In genomic region chr10:85954429-85954828, GRCm38 (mm10) we compare ENCODE assay signal across 30 mouse cellular contexts. TPM values are rescaled to one million over a fixed set of nuclear protein-coding genes. Genes with fewer than 3 reads are reported as not detected.
DNase-seq lines count a peak whose midpoint lies in the region; ATAC-seq and TF ChIP-seq lines count a peak whose summit lies in the region.
"Had no signal": no experiment of that assay in that cellular context is flagged by ENCODE, and none has a peak within 500 bp of the region (broad histone marks: within the 10 kb centered on the region; RNA-seq: fewer than 3 reads in every experiment).

No protein-coding gene starts in this region.

- no peak overlapping the region for H3K9ac ChIP-seq in lung, embryonic 14.5 days
- no peak overlapping the region for H3K9ac ChIP-seq in stomach, embryonic 15.5 days
- H3K9ac ChIP-seq: heart, embryonic 12.5 days; limb, embryonic 12.5 days; liver, embryonic 12.5 days; neural tube, embryonic 15.5 days had no signal

- H3K4me1 ChIP-seq in lung, embryonic 14.5 days (ENCODE audit: insufficient read depth): no peaks in the 10 kb centered on the region
- peaks cover 4% of the 10 kb centered on the region; the same call in 1 of the 2 replicates for H3K4me1 ChIP-seq in stomach, embryonic 15.5 days
- H3K4me1 ChIP-seq: limb, embryonic 12.5 days had no signal

- no peak for TF ChIP-seq CTCF in lung, embryonic 14.5 days (IDR thresholded peaks at IDR 0.05; ENCODE audit: low read depth)

- no peaks in the 10 kb centered on the region for H3K27me3 ChIP-seq in lung, embryonic 14.5 days (ENCODE audit: insufficient read depth, low read length)
- no peaks in the 10 kb centered on the region for H3K27me3 ChIP-seq in stomach, embryonic 15.5 days (replicated peaks)
- H3K27me3 ChIP-seq: CH12.LX; heart, embryonic 12.5 days; limb, embryonic 12.5 days; liver, embryonic 12.5 days; neural tube, embryonic 15.5 days; Patski had no signal

- no peak for ATAC-seq in lung, embryonic 14.5 days (ENCODE audit: insufficient read depth)
- peak; percentile 70; the same call in 1 of the 2 replicates for ATAC-seq in stomach, embryonic 15.5 days (ENCODE audit: insufficient read depth, low FRiP score, low read depth)
- ATAC-seq: forebrain, embryonic 16.5 days; intestine, postnatal 0 days; liver, embryonic 12.5 days; Patski had no signal

- 44% methylated on average over 2 of the region's 2 CpGs for WGBS in lung, embryonic 14.5 days
- 62% methylated on average over 2 of the region's 2 CpGs for WGBS in stomach, embryonic 15.5 days

- H3K4me2 ChIP-seq in lung, embryonic 14.5 days: no peak overlapping the region
- no peak overlapping the region for H3K4me2 ChIP-seq in stomach, embryonic 15.5 days
- H3K4me2 ChIP-seq: heart, embryonic 12.5 days; limb, embryonic 12.5 days; liver, embryonic 12.5 days; neural tube, embryonic 15.5 days had no signal

- H3K4me3 ChIP-seq in lung, embryonic 14.5 days (ENCODE audit: low read depth, low read length): no peak overlapping the region
- H3K4me3 ChIP-seq in stomach, embryonic 15.5 days (replicated peaks): no peak overlapping the region
- H3K4me3 ChIP-seq: embryonic facial prominence, embryonic 10.5 days; forebrain, embryonic 10.5 days; heart, embryonic 12.5 days; hindbrain, embryonic 10.5 days; limb, embryonic 12.5 days; liver, embryonic 12.5 days; midbrain, embryonic 10.5 days; neural tube, embryonic 15.5 days had no signal

- H3K36me3 ChIP-seq in lung, embryonic 14.5 days (ENCODE audit: insufficient read depth): peaks cover 54% of the 10 kb centered on the region
- H3K36me3 ChIP-seq in stomach, embryonic 15.5 days: peaks cover 37% of the 10 kb centered on the region; the same call in 1 of the 2 replicates

- DNase-seq in kidney, postnatal 25 days: peak; percentile 41 to 46
- no peak for DNase-seq in kidney, adult 18-20 months
- DNase-seq in lung, embryonic 14.5 days: peak; percentile 59
- peak; percentile 35 for DNase-seq in lung, postnatal 10 days
- DNase-seq in cerebellum, adult 11 months: no peak
- no peak for DNase-seq in testis, postnatal 10 days (ENCODE audit: low spot score)
- DNase-seq: adrenal gland, postnatal 36 days; B cell, adult 2 months; cerebellum, adult 9-11 months; gastrocnemius, postnatal 14 days; heart, adult 18-20 months; heart, postnatal 10 days; right cerebral cortex, adult 18-20 months; right cerebral cortex, postnatal 4 days; thymus, adult 18-20 months; thymus, postnatal 4 days had no signal

- peak overlapping the region; percentile 58 for H3K27ac ChIP-seq in lung, embryonic 14.5 days (ENCODE audit: low read depth)
- 0 out of 2 replicates have a peak overlapping the region, but pooled peaks have one; percentile 42 for H3K27ac ChIP-seq in stomach, embryonic 15.5 days
- H3K27ac ChIP-seq: embryonic facial prominence, embryonic 10.5 days; forebrain, embryonic 10.5 days; hindbrain, embryonic 10.5 days; limb, embryonic 12.5 days; liver, embryonic 12.5 days; midbrain, embryonic 10.5 days; neural tube, embryonic 15.5 days had no signal

- H3K9me3 ChIP-seq in lung, embryonic 14.5 days (ENCODE audit: low read depth, low read length): no peaks in the 10 kb centered on the region
- no peaks in the 10 kb centered on the region for H3K9me3 ChIP-seq in stomach, embryonic 15.5 days
- H3K9me3 ChIP-seq: embryonic facial prominence, embryonic 10.5 days; forebrain, embryonic 10.5 days; G1E; heart, embryonic 12.5 days; hindbrain, embryonic 10.5 days; limb, embryonic 12.5 days; liver, embryonic 12.5 days; midbrain, embryonic 10.5 days; neural tube, embryonic 15.5 days had no signal

RNA-seq across cellular contexts. Expression of gene Rtcb, which starts 3.2 kb away (rescaled TPM):
- 178 and 186 TPM in 2 replicates for polyA plus RNA-seq in lung, embryonic 14.5 days (2014; fragmentation: Nextera tagmentation; extraction: Ambion mirVana)
- polyA plus RNA-seq in stomach, embryonic 15.5 days (2015; fragmentation: Nextera tagmentation; extraction: Ambion mirVana): 163 and 178 TPM in 2 replicates

RNA-seq across cellular contexts. Expression of gene Ascl4, which starts 26.9 kb away (rescaled TPM):
- 0.17 and 0.88 TPM in 2 replicates for polyA plus RNA-seq in lung, embryonic 14.5 days (2014; fragmentation: Nextera tagmentation; extraction: Ambion mirVana)
- 0.35 and 0.37 TPM in 2 replicates for polyA plus RNA-seq in stomach, embryonic 15.5 days (2015; fragmentation: Nextera tagmentation; extraction: Ambion mirVana)
- polyA plus RNA-seq: G1E; heart, embryonic 12.5 days; liver, embryonic 12.5 days had no signal

RNA-seq across cellular contexts. Expression of gene Prdm4, which starts 37.5 kb away (rescaled TPM):
- polyA plus RNA-seq in lung, embryonic 14.5 days (2014; fragmentation: Nextera tagmentation; extraction: Ambion mirVana): 25.0 and 25.6 TPM in 2 replicates
- 13.1 and 14.9 TPM in 2 replicates for polyA plus RNA-seq in stomach, embryonic 15.5 days (2015; fragmentation: Nextera tagmentation; extraction: Ambion mirVana)

RNA-seq across cellular contexts. Expression of gene Bpifc, which starts 57.3 kb away (rescaled TPM):
- polyA plus RNA-seq in lung, embryonic 14.5 days (2014; fragmentation: Nextera tagmentation; extraction: Ambion mirVana): 0.07 and 0.08 TPM in 2 replicates
- polyA plus RNA-seq in stomach, embryonic 15.5 days (2015; fragmentation: Nextera tagmentation; extraction: Ambion mirVana): 0.19 and 0.71 TPM in 2 replicates
- polyA plus RNA-seq: embryonic facial prominence, embryonic 10.5 days; forebrain, embryonic 10.5 days; forebrain, embryonic 16.5 days; G1E; heart, embryonic 12.5 days; intestine, postnatal 0 days; liver, embryonic 12.5 days had no signal

Comparison
In these comparisons a context has a peak if more than half of its experiments do, and no peak if none do; other contexts are left out.
1. DNase-seq: peak in kidney, postnatal 25 days (2 of 2), lung, embryonic 14.5 days (single experiment) and lung, postnatal 10 days (single experiment); none in kidney, adult 18-20 months (single experiment), cerebellum, adult 11 months (single experiment) and testis, postnatal 10 days (single experiment).